Mouse (Mus musculus): ENCODE data around the gene Clic3. TPM values are rescaled to one million over a fixed set of nuclear protein-coding genes. Genes with fewer than 3 reads are reported as not detected.

The Clic3 gene
- total and polyA plus RNA-seq, 3 experiments, result 0.15 to 0.27 TPM; not detected in 1

DNA sequence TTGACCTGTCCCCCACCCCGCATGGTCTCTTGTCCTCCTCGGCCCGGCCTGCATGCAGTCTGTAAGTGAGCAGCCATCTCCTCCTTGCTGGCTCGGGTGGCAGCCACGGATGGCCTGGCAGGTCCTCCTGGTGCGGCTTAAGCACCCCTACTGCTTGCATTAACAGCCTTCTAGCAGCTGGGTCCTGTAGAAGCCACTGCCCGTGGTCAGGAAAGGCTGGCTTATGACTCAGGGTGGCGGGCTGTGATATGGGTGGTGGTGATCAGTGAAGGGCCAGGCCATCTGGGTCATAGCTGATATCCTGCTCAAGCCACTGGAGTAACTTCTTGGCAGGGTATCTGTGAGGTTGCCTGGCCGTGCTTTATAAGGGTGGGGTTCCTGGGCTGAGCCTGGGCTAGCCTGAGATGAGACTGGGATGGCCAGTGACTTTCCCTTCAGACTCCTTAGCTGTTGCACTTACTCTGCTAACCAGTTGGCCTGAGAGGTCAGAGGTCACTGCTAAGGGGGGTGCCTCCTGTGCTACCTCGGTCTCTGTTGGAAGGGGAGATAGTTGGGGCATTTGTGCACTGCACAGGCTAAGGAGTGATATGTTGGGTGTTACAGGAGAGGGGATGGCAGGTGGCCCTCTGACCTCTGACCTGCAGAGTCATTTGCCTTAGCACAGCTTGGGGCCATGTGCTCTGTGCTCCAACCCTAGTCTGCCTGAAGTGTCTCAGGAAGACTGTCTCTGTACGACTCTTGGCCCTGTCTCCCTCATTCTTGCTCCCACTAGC is 24.1 kb upstream of the Clic3 start:
- TF ChIP-seq RCOR1 (IDR thresholded peaks at IDR 0.05; ENCODE audit: low read depth, low read length) (no peak), MAX (IDR thresholded peaks at IDR 0.05; ENCODE audit: low read length) (no peak), NELFE (IDR thresholded peaks at IDR 0.05; ENCODE audit: low read depth, low read length) (no peak), ZKSCAN1 (IDR thresholded peaks at IDR 0.05; ENCODE audit: low read depth, low read length) (no peak), MXI1 (IDR thresholded peaks at IDR 0.05; ENCODE audit: low read depth, low read length) (no peak), TAL1 (IDR thresholded peaks at IDR 0.05; ENCODE audit: low read length) (no peak), KAT2A (conservative IDR thresholded peaks at IDR 0.05; ENCODE audit: low read depth, low read length) (no peak), BHLHE40 (IDR thresholded peaks at IDR 0.05; ENCODE audit: borderline replicate concordance, low read depth, low read length) (no peak), NRF1 (IDR thresholded peaks at IDR 0.05; ENCODE audit: insufficient read depth, low read depth, low read length, poor library complexity, severe bottlenecking) (no peak), MAFK (IDR thresholded peaks at IDR 0.05; ENCODE audit: borderline replicate concordance, low read depth, low read length) (no peak), CHD1 (IDR thresholded peaks at IDR 0.05; ENCODE audit: low read depth, low read length) (no peak)
- Histone ChIP-seq H3K9ac (ENCODE audit: control insufficient read depth, low read depth, low read length, poor library complexity, severe bottlenecking) (no peak overlapping the region), H3K4me3 (ENCODE audit: control insufficient read depth in 1 of 2, insufficient read depth in 1 of 2, low read depth in 2 of 2, low read length in 2 of 2) (no peak overlapping the region), H3K36me3 (ENCODE audit: control insufficient read depth in 1 of 2, insufficient read depth in 2 of 2, low read length in 2 of 2) (peaks cover 0 to 7% of the 10 kb centered on the region in 2 experiments; a peak in 2 of 4 replicates), H3K79me2 (ENCODE audit: control insufficient read depth, insufficient read depth, low read length, poor library complexity) (peaks cover 2% of the 10 kb centered on the region; the same call in 1 of the 2 replicates), H3K9me3 (replicated peaks; ENCODE audit: insufficient read depth, low read length) (no peaks in the 10 kb centered on the region), H3K27ac (ENCODE audit: control insufficient read depth, low read depth, low read length) (no peak overlapping the region), H3K27me3 (ENCODE audit: control insufficient read depth in 1 of 2, insufficient read depth in 2 of 2, low read length in 2 of 2) (no peaks in the 10 kb centered on the region), H3K4me1 (ENCODE audit: control insufficient read depth in 1 of 2, insufficient read depth in 2 of 2, low read length in 2 of 2) (peaks cover 3 to 13% of the 10 kb centered on the region in 2 experiments; a peak in 3 of 4 replicates)
- no peak for DNase-seq (ENCODE audit: low read depth, low spot score)

DNA sequence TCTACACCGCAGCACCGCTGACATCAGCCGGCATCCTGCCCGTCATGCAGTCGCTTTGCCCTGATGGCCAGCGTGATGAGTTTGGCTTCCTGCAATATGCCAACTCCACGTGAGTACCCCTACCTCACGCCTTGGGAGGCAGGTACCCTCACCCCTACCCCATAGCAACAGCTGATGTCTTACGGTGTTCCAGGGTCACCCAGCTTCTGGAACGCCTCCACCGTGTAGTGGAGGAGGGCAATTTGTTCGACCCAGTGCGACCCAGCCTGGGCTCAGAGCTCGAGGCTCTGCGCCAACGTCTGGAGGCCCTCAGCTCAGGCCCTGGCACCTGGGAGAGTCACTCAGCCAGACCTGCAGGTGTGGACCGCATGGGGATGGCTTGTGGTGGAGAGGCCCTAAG is 23.5 kb upstream of the Clic3 start:
- Histone ChIP-seq H3K9me3 (replicated peaks; ENCODE audit: insufficient read depth, low read length) (no peaks in the 10 kb centered on the region), H3K27me3 (ENCODE audit: control insufficient read depth in 1 of 2, insufficient read depth in 2 of 2, low read length in 2 of 2) (no peaks in the 10 kb centered on the region), H3K36me3 (ENCODE audit: control insufficient read depth in 1 of 2, insufficient read depth in 2 of 2, low read length in 2 of 2) (peaks cover 0 to 3% of the 10 kb centered on the region in 2 experiments; a peak in 2 of 4 replicates), H3K79me2 (ENCODE audit: control insufficient read depth, insufficient read depth, low read length, poor library complexity) (peaks cover 2% of the 10 kb centered on the region; the same call in 1 of the 2 replicates), H3K9ac (ENCODE audit: control insufficient read depth, low read depth, low read length, poor library complexity, severe bottlenecking) (no peak overlapping the region), H3K4me1 (ENCODE audit: control insufficient read depth in 1 of 2, insufficient read depth in 2 of 2, low read length in 2 of 2) (peaks cover 1 to 7% of the 10 kb centered on the region in 2 experiments; a peak in 3 of 4 replicates), H3K4me3 (ENCODE audit: control insufficient read depth in 1 of 2, insufficient read depth in 1 of 2, low read depth in 2 of 2, low read length in 2 of 2) (no peak overlapping the region), H3K27ac (ENCODE audit: control insufficient read depth, low read depth, low read length) (no peak overlapping the region)
- TF ChIP-seq ZMIZ1 (IDR thresholded peaks at IDR 0.05; ENCODE audit: low read depth, low read length) (no peak), JUND (IDR thresholded peaks at IDR 0.05; ENCODE audit: low read depth, low read length) (no peak), ZC3H11A (IDR thresholded peaks at IDR 0.05; ENCODE audit: low read depth, low read length) (no peak), USF1 (IDR thresholded peaks at IDR 0.05; ENCODE audit: low read depth, low read length) (no peak), ELF1 (IDR thresholded peaks at IDR 0.05; ENCODE audit: low read depth, low read length) (no peak), SMC3 (IDR thresholded peaks at IDR 0.05; ENCODE audit: low read depth, low read length) (no peak), GABPA (IDR thresholded peaks at IDR 0.05; ENCODE audit: low read depth, low read length) (no peak)
- no peak for DNase-seq (ENCODE audit: low read depth, low spot score)
